Mouse (Mus musculus) neural tube, embryonic 12.5 days (tissue): ENCODE measurements around the gene Samd9l. TPM values are rescaled to one million over a fixed set of nuclear protein-coding genes. Genes with fewer than 3 reads are reported as not detected.

ENCODE experiments used
- polyA plus RNA-seq: library from polyadenylated mRNA; unstranded; fragments of >200 nt; fragmentation: Nextera tagmentation; extraction: Ambion mirVana; gene quantifications from 2 replicates; pipeline ENCODE4 v1.2.1, GENCODE M21; 2016

The Samd9l gene
- polyA plus RNA-seq, 1 experiment from 2014 or later = 0.67 TPM

Other genes with a start within 250 kb of the Samd9l start
- gene Hepacam2, start 98.7 kb upstream of the Samd9l start, polyA plus RNA-seq = 1.0 and 1.9 TPM in 2 replicates
- gene Vps50, start 98.8 kb upstream of the Samd9l start, polyA plus RNA-seq = 41.2 and 44.5 TPM in 2 replicates